Mouse (Mus musculus) E14TG2a.4 (cell line): ENCODE data around the gene Tfap2b.

Source experiments
- H3K27me3 ChIP-seq: 2 replicates; pipeline ENCODE4 v1.6.1; 2014; ENCODE audit warnings: low read length, control low read depth; ENCODE audit not compliant: insufficient read depth
- H3K36me3 ChIP-seq: 2 replicates; pipeline ENCODE4 v1.6.1; 2014; ENCODE audit warnings: low read length, control low read depth; ENCODE audit not compliant: insufficient read depth
- H3K4me1 ChIP-seq: replicated peaks from 2 replicates; pipeline ENCODE4 v1.6.1; 2014; ENCODE audit warnings: low read depth, low read length, control low read depth
- H3K4me3 ChIP-seq: replicated peaks from 2 replicates; pipeline ENCODE4 v1.5.1; 2014; ENCODE audit warnings: mild to moderate bottlenecking, low read length
- H3K9me3 ChIP-seq: 2 replicates; pipeline ENCODE4 v1.6.1; 2014; ENCODE audit warnings: low read length, control low read depth
- CTCF ChIP-seq: conservative IDR thresholded peaks from 2 replicates; pipeline ENCODE4 v1.5.1; 2014; ENCODE audit warnings: low read length
- NANOG ChIP-seq: IDR thresholded peaks from 2 replicates; pipeline ENCODE4 v1.6.1; 2014; ENCODE audit warnings: borderline replicate concordance, low read length, mixed read lengths
- POU5F1 ChIP-seq: IDR thresholded peaks from 2 replicates; pipeline ENCODE4 v1.6.1; 2014; ENCODE audit warnings: low read length, borderline replicate concordance

Tfap2b gene

DNA sequence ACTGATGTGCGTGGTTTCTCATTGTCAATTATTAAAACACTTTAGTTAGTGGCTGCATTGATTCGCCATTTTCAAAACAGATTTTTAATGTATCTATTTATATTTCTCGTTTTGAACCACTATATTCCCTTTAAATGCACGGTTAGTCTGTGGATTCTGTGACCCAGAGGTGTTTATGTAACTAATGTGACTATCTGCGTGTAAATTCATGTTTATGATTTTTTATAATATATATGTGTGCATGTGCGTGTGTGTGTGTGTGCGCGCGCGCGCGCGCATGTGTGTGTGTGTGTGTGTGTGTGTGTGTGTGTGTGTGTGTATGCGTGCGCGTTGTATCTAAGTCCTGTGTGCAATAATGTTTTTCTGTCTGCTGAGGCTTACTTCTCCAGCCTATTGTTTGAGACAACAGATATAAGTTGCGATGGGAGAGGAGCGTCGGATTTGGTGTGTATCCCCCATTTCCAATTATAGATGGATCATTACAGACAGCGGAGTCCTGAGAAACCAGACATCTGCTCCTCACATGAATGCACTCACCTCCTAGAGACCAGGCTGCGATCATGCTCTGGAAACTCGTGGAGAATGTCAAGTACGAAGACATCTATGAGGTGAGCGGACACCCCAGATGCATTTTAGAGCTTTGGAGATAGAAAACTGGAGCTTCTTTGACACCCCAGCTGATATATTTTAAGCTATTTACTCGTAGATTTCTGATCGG lies at the start of gene Tfap2b:
Gene Tfap2b, plus strand, starts transcription at position 274 of the 718 bp plus-strand sequence.
- peaks cover 25% of the 10 kb centered on the region for H3K4me1 ChIP-seq
- H3K4me3 ChIP-seq = peak within 1 kb of the TSS; percentile 46
- H3K9me3 ChIP-seq = no peaks in the 10 kb centered on the region
- H3K27me3 ChIP-seq = peaks cover 66% of the 10 kb centered on the region
- TF ChIP-seq POU5F1 (no peak), CTCF (no peak), NANOG (no peak)
- H3K36me3 ChIP-seq = no peaks in the 10 kb centered on the region

- TF ChIP-seq NANOG (no peak), CTCF (peak; percentile 76)
- H3K4me3 ChIP-seq = no peak overlapping the region
- H3K27me3 ChIP-seq = no peaks in the 10 kb centered on the region
- no peaks in the 10 kb centered on the region for H3K36me3 ChIP-seq
- H3K9me3 ChIP-seq = no peaks in the 10 kb centered on the region
- H3K4me1 ChIP-seq = no peaks in the 10 kb centered on the region
These were observed 29.8 kb upstream of the Tfap2b start for GRCm38 (mm10) chr1:19178742-19179397.

GRCm38 (mm10) chr1:19205649-19206048 lies 3.1 kb upstream of the Tfap2b start:
- peaks cover 37% of the 10 kb centered on the region for H3K27me3 ChIP-seq
- no peaks in the 10 kb centered on the region for H3K9me3 ChIP-seq
- H3K4me3 ChIP-seq = no peak overlapping the region
- no peaks in the 10 kb centered on the region for H3K36me3 ChIP-seq
- H3K4me1 ChIP-seq = peaks cover 18% of the 10 kb centered on the region
- peak; percentile 92 for TF ChIP-seq CTCF
- no peak for TF ChIP-seq NANOG

DNA sequence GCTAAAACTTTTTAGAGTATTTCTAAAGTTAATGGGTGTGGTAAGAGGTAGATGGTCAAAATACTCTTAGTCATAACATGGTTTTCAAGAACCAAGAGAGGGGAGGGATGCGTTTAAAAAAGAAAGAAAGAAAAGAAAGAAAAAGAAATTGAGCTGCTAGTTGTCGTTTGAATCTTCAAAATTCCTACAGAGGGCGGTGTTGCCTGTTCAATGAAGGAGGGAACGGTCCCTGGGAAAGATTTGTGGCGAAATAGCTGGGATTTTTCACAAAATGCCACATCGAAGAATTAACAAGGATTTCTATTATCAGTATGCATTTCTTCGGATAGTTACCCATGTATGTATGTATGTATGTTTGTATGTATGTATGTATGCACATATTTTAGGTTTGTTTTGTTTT lies 2.5 kb upstream of the Tfap2b start:
- TF ChIP-seq POU5F1 (no peak), CTCF (peak; percentile 38; the same call in 1 of the 2 replicates)
- Histone ChIP-seq H3K9me3 (no peaks in the 10 kb centered on the region), H3K4me3 (no peak overlapping the region), H3K27me3 (peaks cover 43% of the 10 kb centered on the region), H3K4me1 (peaks cover 19% of the 10 kb centered on the region), H3K36me3 (no peaks in the 10 kb centered on the region)

DNA sequence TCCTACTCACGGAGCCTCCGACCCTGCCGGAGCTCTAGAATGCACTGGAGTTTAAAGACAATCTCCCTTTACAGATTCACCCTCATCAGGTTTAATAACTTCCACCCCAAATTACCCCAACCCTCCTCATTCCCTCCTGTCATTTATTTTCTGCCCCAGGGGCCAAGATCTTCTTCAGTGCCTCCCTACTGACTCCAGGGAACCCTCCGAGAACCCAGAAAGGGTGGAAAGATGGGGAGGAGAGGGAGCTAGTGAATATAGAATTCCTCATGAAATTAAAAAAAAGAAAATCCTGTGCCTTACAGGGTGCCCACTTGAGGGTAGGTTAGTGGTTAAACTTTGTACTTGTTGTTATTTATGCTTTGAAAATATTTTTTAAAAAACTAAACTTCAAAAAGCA lies 1.1 kb upstream of the Tfap2b start:
- Histone ChIP-seq H3K36me3 (no peaks in the 10 kb centered on the region), H3K4me1 (peaks cover 25% of the 10 kb centered on the region), H3K9me3 (no peaks in the 10 kb centered on the region), H3K27me3 (peaks cover 56% of the 10 kb centered on the region), H3K4me3 (no peak overlapping the region)
- TF ChIP-seq POU5F1 (no peak), CTCF (no peak), NANOG (no peak)

DNA sequence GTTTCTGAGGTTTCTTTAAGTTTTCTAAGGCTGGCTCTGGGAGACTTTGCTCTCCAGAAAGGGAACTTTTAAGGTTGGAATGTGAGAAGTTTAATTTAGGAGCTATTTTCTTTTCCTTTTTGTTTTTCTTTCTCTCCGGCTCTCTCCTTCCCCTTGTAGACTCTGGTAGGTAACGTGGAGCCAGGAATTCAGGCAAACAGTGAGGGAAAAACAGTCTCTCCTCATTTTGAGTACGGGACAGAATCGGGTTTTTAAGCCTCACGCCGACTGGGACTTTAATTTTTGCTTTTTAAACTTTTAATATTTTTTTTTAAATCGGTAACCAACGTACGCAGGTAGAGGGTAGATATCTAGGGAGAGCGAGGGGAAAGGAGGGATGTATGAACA lies 638 bp downstream of the Tfap2b start:
- no peak for TF ChIP-seq CTCF
- no peak for TF ChIP-seq POU5F1
- no peak for TF ChIP-seq NANOG

GRCm38 (mm10) chr1:19209776-19210175 lies 1.1 kb downstream of the Tfap2b start:
- H3K4me3 ChIP-seq = peak overlapping the region; percentile 46
- H3K9me3 ChIP-seq = no peaks in the 10 kb centered on the region
- no peaks in the 10 kb centered on the region for H3K36me3 ChIP-seq
- TF ChIP-seq NANOG = no peak
- TF ChIP-seq POU5F1 = no peak
- TF ChIP-seq CTCF = no peak
- peaks cover 31% of the 10 kb centered on the region for H3K4me1 ChIP-seq
- H3K27me3 ChIP-seq = peaks cover 73% of the 10 kb centered on the region

More for the DNA sequence above, 638 bp downstream of the Tfap2b start:
- Histone ChIP-seq H3K27me3 (peaks cover 71% of the 10 kb centered on the region), H3K36me3 (no peaks in the 10 kb centered on the region), H3K4me3 (peak overlapping the region; percentile 46), H3K9me3 (no peaks in the 10 kb centered on the region), H3K4me1 (peaks cover 31% of the 10 kb centered on the region)

DNA sequence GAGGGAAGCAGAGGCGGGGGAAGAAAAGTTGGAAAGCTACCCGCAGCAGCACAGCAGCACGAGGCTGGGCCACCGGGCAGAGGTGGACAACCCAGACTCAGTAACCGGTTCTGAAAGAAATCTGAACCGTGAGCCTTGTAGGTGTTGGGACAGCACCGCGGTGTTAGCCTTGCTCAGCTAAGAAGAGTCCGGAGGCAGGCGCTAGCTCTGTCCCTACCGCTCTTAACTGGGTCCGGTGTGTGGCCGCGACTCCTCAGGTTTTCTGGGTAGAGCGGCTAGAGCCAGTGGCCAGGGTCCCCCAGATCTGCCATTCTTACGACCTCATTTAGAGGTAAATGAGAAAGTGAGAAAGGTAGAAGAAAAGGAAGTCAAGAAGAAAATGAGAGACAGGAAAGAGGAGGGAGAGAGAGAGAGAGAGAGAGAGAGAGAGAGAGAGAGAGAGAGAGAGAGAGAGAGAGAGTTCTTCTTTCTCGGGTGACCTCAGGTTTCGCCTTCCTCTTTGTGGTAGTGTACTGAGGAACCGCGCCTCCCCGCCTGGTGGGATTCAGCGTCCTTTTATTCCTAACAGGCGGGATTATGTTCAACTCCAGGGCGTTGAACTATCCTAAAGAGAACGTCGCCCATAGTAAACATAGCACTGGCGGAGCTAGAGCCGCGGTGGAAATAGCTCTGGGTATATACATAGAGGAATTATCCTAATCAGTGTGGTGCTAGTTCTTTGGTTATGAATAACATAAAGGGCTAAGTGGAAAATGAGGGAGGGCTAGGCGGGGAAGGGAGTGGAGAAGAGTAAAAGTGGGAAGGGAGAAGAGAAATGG lies 1.7 kb downstream of the Tfap2b start:
- peak overlapping the region; percentile 46 for H3K4me3 ChIP-seq
- TF ChIP-seq CTCF = no peak
- TF ChIP-seq POU5F1 = no peak
- no peak for TF ChIP-seq NANOG

More for the DNA sequence above, 1.7 kb downstream of the Tfap2b start:
- H3K9me3 ChIP-seq = no peaks in the 10 kb centered on the region
- no peaks in the 10 kb centered on the region for H3K36me3 ChIP-seq
- peaks cover 31% of the 10 kb centered on the region for H3K4me1 ChIP-seq
- H3K27me3 ChIP-seq = peaks cover 79% of the 10 kb centered on the region
